Mouse (Mus musculus): ENCODE data around the gene Prkn.

Gene Prkn

DNA sequence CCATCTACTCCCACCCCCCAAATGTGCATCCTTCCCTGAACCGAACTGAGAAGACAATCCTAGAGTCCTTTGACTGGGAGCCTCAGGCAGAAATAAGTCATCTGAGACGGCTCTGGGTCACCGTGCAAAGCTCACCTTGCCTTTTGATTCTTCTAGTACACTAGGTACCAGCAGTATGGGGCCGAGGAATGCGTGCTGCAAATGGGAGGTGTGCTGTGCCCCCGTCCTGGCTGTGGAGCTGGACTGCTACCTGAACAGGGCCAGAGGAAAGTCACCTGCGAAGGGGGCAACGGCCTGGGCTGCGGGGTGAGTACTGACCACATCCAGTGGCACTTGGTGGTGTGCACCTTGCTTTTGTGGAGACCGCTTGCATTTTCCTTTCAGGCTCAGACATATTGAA lies 1014.4 kb downstream of the Prkn start:
- DNase-seq (ENCODE audit: low spot score): no peak

DNA sequence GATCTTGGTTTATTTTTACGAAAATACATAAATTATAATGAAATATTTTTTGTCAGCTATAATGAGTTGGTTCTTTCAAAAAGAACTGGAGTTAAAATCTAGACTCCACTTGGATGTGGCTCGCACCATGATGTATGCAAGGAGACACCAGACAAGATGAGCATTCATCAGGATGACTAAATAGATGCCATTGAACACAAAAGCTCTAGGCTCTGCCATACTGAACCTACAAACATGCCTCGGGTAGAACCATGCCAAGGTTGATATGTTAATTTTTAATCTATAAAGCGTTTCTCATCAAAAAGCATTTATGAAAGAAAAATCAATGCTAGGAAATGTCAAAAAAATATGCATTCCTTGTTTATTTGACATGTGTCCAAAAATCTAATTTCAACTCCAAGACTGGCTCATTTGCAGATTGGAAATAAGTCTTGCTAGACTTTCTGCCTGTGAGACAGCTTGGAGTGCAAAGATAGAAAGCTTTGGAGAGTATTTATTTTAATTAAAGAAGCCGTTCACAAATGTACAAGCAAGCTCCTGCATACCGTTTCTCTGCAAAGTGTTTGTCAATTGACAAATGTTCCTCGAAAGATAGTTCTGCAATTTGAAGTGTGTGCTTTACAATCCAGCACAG lies 1018.7 kb downstream of the Prkn start:
- DNase-seq (ENCODE audit: low spot score): no peak

DNA sequence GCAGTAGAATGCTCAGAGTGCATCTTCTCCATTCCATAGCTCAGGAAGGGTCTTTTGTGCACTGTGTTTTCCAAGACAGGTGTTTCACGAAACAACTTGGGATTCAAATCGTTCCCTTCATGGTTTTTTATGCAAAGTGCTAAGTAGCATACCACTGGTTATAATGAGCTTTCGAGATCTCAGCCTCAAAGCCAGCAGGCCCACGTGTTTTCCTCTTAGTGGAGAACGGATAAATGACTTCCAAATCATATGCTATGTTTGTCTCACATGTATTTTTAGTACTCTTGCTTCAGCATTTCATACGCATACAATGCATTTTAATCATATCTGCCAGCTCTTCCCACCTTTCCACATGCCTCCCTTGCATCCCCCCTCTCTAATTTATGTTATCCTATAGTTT lies 1021.0 kb downstream of the Prkn start:
- DNase-seq (ENCODE audit: low spot score): no peak

DNA sequence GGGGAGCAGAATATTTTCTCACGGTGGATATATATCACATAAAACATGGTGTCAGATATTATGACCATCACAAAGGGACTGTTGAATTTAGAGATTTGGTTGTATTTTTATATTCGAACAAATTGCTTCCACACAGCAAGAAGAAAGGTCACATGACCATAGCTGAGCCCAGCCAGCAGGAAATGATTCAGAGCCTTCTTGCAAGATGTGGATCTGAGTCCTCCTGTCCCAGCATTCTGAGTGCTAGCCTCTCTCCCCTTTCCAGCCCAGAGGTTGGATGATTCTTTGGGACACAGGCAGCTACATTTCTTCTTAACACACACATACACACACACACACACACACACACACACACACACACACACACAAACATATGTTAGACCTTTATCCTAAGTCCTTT lies 1022.2 kb downstream of the Prkn start:
- DNase-seq (ENCODE audit: low spot score): no peak

DNA sequence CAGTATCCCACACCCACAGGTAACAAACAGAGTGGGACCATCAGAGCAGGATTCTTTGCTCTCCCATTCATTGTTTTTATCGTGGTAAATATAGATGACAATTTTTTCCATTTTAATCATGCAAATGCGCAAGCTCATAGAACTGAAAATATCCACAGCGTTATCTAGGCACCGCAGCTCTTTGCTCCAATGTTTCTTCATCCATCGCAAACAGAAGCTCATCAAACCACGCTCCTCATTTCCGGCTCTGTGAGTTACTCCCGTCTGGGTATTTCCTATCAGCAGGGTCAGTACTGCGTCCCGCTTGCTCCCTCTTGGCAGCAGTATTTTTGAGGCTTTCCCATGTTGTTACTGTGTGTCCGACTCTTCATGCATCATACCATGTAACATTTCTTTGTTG lies 1022.8 kb downstream of the Prkn start:
- no peak for DNase-seq (ENCODE audit: low spot score)

DNA sequence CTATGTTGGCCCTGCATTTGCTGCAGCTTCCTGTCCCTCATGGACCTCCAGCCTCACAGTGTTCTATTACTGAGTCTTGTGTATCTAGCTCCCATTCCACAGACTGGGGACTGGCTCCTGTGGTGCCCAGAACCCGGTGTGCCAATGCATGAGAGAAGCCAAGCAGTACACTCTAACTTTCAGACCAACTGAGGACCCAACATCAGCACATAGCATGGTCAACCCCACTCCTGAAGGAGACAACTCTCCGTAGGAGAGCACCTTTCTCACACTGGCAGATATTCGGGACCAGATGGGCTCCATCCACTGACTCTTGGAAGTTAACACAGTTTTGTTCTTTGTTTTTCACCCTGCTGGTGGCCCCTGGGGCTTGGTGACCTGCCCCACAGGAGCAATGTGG lies 1026.0 kb downstream of the Prkn start:
- DNase-seq (ENCODE audit: low spot score): no peak

DNA sequence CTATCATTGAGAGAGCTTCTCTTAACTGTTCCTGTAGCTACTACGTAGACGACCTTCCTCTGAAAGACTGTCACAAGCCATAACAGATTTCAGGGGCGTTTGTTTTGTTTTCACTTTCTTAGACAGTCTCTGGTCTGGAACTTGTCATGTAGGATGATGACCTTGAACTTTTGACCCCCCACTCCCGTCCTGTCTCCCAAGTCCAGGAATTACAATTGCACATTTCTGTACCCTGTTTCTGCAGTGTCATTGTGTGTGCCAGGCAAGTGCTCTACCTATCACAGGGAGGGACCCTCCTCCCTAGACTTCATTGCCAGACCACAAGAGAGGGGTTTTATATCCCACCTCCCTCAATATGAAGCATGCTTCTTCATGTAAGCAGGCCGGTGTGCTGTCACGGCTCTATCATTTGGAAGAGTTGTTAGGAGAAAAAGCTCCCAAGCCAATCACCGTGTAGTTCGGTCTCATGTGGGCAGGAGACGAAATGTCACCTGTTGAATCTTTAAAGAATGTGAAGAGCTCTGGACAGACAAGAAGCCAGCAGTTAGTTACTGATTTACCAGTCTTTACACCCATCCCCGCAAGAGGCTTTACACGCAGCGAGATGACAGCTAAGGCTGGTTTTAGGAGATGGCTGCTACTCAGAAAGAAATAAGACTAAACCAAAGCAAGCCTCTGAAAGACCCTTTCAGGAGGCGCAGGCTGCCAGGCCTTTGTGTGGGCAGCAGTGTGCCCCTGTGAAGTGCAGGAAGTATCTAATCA lies 1027.3 kb downstream of the Prkn start:
- DNase-seq (ENCODE audit: low spot score): no peak

DNA sequence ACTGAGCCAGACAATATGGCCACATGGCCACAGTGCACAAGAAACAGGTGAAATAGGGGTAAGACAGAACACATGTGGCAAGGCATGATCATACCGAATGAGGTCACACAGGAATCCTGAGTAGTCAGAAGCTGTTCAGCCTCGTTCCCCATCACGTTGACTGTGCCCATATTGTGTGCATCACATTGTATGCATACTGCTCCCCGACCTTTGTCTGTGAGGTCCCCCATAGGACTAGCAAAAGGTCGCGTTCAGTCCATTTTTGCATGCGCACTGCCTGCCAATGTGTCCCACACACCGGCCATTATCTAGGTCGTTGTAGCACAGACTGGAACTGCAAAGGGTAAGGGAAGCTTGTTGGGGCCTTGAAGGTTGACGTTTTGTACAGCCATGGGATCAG lies 1030.4 kb downstream of the Prkn start:
- no peak for DNase-seq (ENCODE audit: low spot score)

DNA sequence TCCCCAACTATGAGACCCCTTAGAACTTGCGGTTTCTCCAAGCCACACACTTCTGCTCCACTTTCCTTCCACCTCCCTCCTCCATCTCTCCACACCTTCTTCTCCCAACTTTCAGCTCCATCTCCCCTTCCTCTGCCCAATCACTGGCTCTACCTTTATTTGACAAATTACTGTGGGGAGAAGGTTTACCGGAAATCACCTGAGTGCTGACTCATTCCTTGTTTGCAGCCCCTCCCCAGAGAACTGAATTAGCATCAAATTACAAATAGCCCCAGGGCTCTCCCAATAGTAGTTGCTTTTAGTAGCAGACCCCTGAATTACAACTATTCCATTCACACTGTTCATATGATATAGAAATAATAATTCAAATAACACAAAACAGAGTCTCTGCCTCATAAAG lies 1036.1 kb downstream of the Prkn start:
- no peak for DNase-seq (ENCODE audit: low spot score)

DNA sequence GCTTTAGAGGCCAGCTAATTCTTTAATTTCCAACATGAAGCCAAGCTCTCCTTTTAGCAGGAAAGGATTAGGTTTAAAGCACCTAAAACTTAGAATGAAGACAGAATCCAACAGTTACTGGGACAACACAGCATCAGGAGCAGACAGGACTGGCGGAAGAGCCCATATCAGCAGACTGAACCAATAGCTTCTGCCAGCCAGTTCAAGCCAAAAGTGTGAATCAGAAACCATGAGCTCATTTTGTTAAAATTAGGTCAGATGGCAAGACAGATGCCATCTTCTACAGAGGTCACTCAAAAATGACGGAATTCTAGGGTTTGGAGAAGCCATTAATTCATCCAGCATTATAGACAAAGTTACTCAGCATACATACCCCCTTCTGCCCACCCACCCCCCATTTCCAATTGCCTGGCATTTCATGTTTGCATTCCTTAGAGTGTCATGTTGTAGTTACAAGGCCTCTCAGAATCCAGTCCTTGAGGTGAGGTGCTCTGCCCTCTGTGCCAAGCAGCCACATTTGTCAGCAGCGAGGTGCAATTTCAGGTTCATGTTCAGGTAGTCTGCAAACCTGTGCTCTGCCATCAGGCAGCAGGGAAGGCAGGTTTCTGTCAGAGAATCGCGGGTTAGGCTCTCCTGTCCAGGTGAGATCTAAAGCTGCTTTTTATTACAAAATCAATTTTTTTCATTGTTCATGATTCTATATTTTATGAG lies 1041.1 kb downstream of the Prkn start:
- no peak for DNase-seq (ENCODE audit: low spot score)

DNA sequence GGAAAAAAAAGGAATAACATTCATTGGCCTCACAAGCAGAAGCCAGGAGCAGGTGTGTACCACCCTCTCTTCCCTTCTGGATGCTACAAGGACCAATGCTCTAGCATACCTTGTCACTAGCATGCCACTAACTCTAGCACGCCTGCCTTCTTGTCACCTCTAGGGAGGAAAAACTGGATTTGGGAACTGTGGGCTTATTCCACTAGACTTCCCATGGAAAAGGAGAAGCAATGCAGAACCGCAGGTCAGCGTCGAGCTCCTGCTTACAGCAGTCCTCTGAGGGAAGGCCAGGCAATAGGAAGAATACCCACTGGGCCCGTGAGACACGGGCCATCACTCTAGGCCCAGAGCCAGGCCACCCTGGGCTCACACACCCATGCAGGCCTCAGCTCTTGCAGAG lies 1045.4 kb downstream of the Prkn start:
- DNase-seq (ENCODE audit: low spot score): no peak

DNA sequence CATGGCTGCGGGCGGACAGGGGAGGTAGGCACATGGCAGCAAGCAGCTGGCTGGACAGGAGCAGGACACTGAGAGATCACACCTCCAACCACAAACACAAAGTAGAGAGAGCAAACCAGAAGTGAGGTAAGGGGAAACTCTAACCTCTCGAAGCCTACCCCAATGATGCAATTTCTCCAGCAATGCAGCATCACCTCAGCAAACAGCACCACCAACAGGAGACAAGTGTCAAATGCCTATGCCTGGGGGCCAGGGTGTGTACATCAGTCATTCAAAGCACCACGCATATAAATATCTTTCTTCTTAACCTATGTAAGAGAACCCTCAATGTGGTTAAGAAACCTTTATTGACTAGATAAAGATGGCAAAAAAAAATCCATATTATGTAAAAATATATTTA lies 1046.8 kb downstream of the Prkn start:
- DNase-seq (ENCODE audit: low spot score): no peak

DNA sequence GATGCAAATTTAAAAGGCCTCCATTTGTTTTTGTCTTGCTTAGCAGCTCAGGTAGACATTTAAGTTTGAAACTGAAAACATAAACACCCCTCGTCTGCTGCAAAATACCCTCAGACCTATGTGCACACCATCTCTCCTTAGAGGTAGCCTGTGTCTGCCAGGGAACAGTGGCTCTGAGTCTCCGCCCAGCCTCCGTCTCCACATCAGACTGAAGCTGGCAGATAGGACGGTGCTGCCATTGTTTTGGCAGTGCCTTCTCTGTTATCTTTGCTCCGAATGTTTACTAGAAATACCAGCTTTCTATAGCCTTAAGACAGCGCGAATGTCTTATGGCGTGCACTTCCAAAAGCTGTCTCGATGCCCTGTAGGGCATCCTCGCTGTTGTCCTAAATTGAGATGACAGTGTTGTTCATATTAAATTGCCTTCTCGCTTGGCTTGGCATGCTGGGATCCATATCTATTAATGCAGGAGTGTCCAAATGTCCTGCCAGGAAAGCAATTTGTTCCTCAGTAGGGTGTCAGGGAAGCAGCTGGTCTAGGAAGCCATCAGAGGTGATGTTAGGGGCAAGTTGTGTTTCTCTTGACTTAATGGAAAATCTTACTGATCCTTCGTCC lies 1047.5 kb downstream of the Prkn start:
- no peak for DNase-seq (ENCODE audit: low spot score)

DNA sequence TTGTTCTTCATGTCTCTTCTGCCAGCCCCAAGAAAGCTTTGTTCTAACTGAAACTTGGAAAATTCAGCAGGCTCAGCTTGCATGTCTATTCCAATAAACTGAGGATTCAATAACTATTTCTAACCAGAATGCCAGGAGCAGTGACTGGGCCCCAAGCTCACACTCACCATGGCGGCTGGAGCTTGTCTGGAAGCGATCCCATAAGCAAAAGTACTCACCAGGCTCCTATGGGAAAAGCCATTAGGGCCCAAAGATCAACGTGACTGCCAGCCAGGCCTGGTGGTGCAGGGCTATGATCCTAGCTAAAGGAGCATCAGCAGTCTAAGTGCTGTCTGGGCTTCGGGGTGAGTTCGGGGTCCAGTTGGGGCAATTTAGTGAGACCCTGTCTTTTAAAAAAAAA lies 1048.6 kb downstream of the Prkn start:
- DNase-seq (ENCODE audit: low spot score): no peak

DNA sequence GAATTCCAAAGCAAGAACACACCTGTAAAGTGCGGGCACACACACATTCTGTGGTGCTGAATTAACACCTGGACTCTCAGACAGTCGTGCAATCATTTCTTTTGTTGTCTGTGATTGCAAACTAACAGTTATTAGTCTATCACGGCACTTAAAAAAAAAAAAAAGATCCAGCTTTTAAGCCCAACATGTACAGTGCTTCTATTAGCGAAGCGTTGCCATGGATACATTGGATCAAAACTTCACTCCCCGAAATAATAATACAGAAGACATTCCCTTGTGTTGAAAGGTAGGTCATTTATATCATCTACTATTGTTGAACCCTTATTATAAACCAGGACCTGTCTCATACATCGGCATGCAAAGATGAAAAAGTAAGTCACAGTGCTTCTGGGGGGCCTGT lies 1060.1 kb downstream of the Prkn start:
- no peak for DNase-seq (ENCODE audit: low spot score)

DNA sequence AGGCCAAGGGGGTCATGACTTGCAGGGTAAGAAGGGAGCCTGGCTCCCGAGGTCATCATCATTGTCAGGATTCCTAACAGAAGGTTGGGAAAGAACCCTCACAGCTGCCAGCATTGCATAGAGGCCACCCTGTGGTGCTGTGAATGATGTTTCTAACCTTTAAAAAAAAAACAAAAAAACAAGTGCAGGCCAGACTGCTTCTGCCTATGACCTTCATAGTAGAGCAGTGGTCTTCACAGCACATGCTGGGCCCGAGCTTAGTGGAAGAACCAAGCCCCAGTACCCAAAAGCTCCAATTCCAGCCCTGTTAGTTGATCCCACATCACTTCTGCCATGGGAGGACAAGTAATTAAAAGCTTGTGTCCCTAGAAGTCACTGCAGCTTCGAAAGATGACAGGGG lies 1061.5 kb downstream of the Prkn start:
- no peak for DNase-seq (ENCODE audit: low spot score)

DNA sequence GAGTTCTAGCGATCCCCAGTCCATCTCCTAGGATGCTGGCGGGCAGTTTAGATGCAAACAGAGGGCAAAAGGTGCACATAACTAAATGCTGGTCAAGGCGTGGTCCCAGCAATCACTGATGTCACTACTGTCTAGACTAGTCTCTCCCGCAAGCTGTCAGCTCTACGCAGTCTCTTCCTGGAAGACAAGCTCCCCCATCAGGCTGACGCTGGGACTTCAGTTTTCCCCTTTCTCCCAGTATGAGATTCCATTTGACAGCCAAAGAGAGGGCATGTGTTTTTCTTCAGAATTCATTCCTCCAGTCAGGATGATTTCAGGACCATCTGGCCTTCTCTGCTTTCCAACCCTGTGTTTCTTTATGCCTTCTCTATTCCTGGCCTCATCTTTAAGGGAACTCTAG lies 1062.8 kb downstream of the Prkn start:
- DNase-seq (ENCODE audit: low spot score): no peak

DNA sequence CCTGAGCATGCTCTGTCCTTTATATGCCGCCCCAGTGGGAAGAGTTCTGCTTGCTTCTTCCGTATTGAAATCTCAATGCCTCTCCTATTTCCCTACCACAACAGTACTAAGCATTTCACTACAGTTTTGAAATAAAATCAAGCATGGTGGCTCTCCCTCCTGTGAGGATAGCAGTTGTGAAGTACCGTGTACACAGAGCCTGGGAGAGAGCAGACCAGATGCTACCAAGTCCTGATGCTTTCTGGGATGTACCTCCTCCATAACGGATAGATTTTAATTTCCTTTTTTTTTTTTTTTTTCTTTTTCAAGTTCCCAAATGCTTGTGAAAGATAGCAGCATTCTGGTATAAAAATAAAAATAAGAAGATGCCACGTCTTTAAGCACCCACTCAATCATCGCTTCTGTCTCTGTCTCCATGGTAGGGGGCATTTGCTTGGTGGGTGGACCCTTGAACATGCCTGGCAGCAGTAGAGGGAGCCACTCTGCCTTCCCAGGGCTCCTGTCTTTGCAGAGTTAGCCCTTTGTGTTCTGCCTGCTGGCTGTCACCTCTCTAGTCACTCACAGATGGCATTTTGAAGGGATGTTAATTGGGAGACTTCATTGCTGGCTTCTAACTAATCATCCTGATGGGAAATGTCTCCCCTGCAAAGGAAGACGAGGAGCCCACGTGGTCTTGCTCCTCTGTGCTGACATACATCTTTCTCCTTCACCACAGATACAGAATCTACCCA lies 1070.6 kb downstream of the Prkn start:
- DNase-seq (ENCODE audit: low spot score): no peak

DNA sequence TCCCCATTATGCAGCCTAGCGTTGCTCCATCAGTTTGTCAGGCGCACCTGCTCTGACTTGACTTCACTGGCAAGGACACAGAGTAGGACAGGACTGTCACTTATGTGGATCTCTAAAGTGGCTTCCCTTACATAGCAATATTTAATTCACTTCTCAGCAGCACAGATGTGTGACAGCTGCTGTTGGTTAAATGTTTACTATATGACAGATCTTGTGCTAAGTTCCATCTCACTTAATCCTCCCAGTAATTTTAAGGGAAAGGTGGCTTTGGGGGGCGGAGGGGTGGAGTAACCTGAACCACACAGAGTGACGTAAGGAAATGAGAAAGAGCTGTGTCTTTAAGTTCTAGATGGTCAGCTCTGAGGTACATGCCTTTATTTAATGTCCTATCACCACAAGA lies 1072.0 kb downstream of the Prkn start:
- no peak for DNase-seq (ENCODE audit: low spot score)

DNA sequence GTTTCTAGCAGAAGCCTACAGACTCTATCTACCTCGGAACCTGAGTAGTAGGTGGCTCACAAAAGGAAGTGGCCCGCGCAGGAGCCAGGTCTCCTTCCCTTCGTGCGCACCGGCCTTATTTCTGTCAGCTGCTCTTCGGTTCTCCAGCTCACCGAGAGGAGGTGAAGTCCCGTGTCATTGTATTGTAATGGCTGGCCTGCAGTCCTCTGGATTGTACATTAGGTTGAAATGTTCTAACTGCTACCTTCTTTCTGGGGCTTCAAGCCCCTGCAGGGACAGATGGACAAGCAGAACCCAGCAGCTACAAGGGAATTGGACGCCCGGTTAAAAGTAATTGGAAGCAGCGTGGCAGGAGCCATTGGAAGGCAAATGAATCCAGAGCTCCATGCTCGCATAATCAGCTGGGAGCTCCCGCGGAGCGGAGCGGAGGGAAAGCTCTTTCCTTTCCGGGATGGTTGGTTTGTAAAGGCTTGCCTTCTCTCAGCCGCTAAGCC lies 1072.7 kb downstream of the Prkn start:
- no peak for DNase-seq (ENCODE audit: low spot score)

DNA sequence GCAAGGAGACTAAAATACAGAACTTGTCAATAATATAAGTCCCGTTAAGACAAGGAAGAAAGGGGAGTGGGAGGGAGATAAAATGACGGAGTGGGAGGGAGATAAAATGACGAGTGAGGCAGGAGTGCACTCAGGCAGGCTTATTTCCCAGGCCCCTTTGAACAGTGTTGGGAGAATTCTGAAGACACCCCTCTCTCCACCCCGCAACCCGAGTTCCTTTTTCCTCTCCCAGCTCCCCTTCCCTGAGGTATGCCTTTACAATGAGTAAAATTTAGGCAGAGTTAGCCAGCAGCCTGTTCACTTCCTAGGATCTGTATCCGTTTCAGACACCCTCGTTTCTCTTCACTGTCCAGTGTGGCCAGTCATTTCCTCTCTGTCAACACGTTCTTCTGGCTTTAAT lies 1073.4 kb downstream of the Prkn start:
- DNase-seq (ENCODE audit: low spot score): no peak

DNA sequence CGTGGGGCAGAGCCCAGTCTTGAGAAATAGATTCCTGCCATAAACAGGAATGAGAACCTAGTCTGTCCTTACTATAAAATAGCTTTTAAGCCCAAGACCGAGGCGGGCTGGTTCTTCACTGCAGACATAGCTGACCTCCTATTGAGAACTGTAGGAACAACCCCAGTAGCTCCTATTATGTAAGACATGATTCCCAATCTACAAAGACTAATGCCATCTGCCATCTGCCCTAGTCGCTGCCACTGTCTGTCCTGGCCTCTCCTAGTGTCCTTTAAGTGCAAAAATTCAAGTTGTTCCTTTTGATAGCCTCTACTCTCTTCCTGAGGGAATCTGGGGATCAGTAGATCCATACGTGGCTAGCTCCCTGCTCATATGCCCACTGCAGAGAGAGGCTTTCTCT lies 1074.3 kb downstream of the Prkn start:
- DNase-seq (ENCODE audit: low spot score): no peak
